Mouse (Mus musculus): ENCODE results near the gene Rhot1. TPM values are rescaled to one million over a fixed set of nuclear protein-coding genes. Genes with fewer than 3 reads are reported as not detected.
A peak's percentile ranks its signal among the peaks of the same experiment; 100 is the strongest.
"Not testable (repeated sequence)": the region's sequence is repeated elsewhere in the genome, so short reads cannot be mapped to it uniquely, and the experiment has no call there.

The Rhot1 gene
- total RNA-seq, 2 experiments from 2014 or later: 70.0 to 70.1 TPM

DNA sequence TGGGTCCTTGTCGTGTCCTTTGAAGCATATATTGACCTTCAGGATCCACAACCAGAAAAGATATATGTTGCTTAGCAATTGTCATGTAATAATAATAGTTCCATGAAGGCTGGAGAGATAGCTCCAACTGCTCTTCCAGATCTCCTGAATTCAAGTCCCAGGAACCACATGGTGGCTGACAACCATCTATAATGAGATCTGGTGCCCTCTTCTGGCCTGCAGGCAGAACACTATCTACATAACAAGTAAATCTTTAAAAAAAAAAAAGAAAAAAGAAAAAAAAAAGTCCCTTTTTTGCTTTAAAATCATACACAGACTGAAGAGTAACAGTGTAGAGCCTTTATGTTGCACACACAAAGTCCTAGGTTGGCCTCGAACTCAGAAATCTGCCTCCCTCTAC is 9.0 kb upstream of the Rhot1 start:
- DNase-seq (ENCODE audit: extremely low spot score in 1 of 2, low spot score in 2 of 2): no peak
- Histone ChIP-seq H3K4me3 (no peak overlapping the region), H3K27ac (no peak overlapping the region)
- intact Hi-C loops (cut with DNase I): no loop called here
- peak; percentile 37 for TF ChIP-seq CTCF (IDR thresholded peaks at IDR 0.05)

- intact Hi-C loops (cut with DNase I): no loop called here
- no peak overlapping the region for H3K27ac ChIP-seq
- peak; percentile 60 for TF ChIP-seq CTCF (IDR thresholded peaks at IDR 0.05)
- H3K4me3 ChIP-seq: no peak overlapping the region
- no peak for DNase-seq (ENCODE audit: extremely low spot score in 1 of 2, low spot score in 2 of 2)
Observed at GRCm38 (mm10) chr11:80200326-80200725, 8.5 kb upstream of the Rhot1 start.

GRCm38 (mm10) chr11:80202296-80202695 is 6.5 kb upstream of the Rhot1 start:
- Histone ChIP-seq H3K27ac (no peak overlapping the region), H3K4me3 (no peak overlapping the region)
- intact Hi-C loops (cut with DNase I): no loop called here
- no peak for TF ChIP-seq CTCF (IDR thresholded peaks at IDR 0.05)
- DNase-seq (ENCODE audit: extremely low spot score in 1 of 2, low spot score in 2 of 2): no peak

- no peak for DNase-seq (ENCODE audit: extremely low spot score in 1 of 2, low spot score in 2 of 2)
- no peak overlapping the region for H3K27ac ChIP-seq
- intact Hi-C loops (cut with DNase I): no loop called here
- H3K4me3 ChIP-seq: no peak overlapping the region
- no peak for TF ChIP-seq CTCF (IDR thresholded peaks at IDR 0.05)
Observed at GRCm38 (mm10) chr11:80204037-80204436, 4.8 kb upstream of the Rhot1 start.

GRCm38 (mm10) chr11:80204941-80205340 is 3.9 kb upstream of the Rhot1 start:
- TF ChIP-seq CTCF (IDR thresholded peaks at IDR 0.05): no peak
- H3K4me3 ChIP-seq: no peak overlapping the region
- intact Hi-C loops (cut with DNase I): loop anchor here (5.0 kb wide), 1 partner anchor 163 kb away; no protein-coding TSS in a partner anchor
- no peak overlapping the region for H3K27ac ChIP-seq
- no peak for DNase-seq (ENCODE audit: extremely low spot score in 1 of 2, low spot score in 2 of 2)

DNA sequence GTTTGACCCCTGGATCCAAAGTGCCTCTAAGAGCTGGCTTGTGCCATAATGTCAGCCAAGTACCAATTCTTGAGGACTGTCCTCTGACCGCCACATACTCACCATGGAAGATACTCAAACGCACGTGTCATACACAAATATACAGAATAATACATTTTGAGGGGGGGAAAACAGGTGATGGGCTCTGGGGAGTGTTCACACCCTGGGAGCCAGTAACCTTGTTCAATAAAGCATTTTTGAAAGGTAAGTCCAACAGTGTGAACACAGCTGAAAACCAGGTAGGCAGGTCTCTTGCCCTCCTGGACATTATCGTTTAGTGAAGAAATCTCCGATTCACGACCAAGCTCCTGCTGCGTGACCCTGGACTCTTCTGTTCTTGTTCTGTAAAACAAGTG is 357 bp upstream of the Rhot1 start:
- no peak for DNase-seq (ENCODE audit: extremely low spot score in 1 of 2, low spot score in 2 of 2)
- Histone ChIP-seq H3K4me3 (no peak overlapping the region; the same call in 1 of the 2 replicates), H3K27ac (no peak overlapping the region)
- intact Hi-C loops (cut with DNase I): loop anchor here (2.0 to 5.0 kb wide), 2 partner anchors 26 to 166 kb away; partner anchors contain the start of gene Rnf135
- no peak for TF ChIP-seq CTCF (IDR thresholded peaks at IDR 0.05)

DNA sequence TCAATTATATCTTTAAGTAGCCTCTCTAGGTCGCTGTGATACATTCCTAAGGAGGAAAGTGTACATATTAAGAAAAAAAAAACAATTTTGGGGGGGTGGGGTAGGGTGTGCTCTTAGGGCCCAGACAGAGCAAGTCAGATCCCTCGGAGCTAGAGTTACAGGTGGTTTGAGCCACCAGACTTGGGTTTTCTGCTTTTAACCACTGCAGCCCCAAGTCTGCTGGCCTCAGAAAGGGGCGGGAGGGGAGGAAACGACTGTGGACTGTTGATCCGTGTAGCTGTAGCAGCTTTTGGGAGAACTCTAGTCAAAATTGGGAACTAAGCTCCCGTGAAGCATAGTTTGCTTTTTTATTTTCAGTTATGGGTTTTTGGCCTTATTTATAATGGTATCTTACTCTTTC is 1.5 kb downstream of the Rhot1 start:
- intact Hi-C loops (cut with DNase I): no loop called here
- H3K27ac ChIP-seq: no peak overlapping the region
- peak overlapping the region; percentile 88 for H3K4me3 ChIP-seq
- TF ChIP-seq CTCF (IDR thresholded peaks at IDR 0.05): no peak
- DNase-seq (ENCODE audit: extremely low spot score in 1 of 2, low spot score in 2 of 2): no peak

- intact Hi-C loops (cut with DNase I): no loop called here
- no peak overlapping the region for H3K4me3 ChIP-seq
- TF ChIP-seq CTCF (IDR thresholded peaks at IDR 0.05): no peak
- no peak for DNase-seq (ENCODE audit: extremely low spot score in 1 of 2, low spot score in 2 of 2)
- H3K27ac ChIP-seq: no peak overlapping the region
Observed at GRCm38 (mm10) chr11:80212282-80212681, 3.5 kb downstream of the Rhot1 start.

GRCm38 (mm10) chr11:80215291-80215690 is 6.5 kb downstream of the Rhot1 start:
- Histone ChIP-seq H3K27ac (no peak overlapping the region), H3K4me3 (no peak overlapping the region)
- DNase-seq (ENCODE audit: extremely low spot score in 1 of 2, low spot score in 2 of 2): no peak
- no peak for TF ChIP-seq CTCF (IDR thresholded peaks at IDR 0.05)
- intact Hi-C loops (cut with DNase I): no loop called here

DNA sequence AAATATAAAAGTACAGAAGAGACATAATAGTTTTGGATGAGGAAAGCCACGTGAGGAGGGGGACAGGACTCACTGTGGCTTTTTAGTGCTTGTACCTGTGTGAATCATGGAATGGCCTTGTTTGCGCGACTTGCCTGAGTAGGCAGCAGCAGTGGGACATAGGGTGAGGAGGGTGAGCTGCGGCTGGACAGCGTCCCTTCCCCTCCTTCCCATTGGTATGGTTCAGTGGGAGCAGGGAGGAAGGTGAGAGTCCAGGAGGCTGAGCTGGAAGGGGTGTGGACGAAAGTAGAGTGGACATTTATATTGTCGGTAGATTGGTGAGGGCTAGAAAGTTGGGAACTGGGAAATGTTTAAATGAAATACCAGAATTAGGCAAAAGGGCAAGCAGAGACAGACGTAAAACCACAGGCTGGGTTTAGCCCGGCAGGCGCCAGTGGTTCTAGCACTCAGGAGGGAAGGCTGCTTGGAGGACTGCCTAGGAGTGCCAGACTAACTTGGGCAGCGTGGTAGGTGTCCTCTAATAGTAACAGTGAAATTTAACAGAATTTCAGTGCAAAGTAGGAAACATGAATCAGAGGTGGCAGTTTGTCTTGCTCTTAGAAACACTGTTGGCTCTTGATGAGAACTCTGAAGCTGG is 10.0 kb downstream of the Rhot1 start:
- Histone ChIP-seq H3K27ac (no peak overlapping the region), H3K4me3 (no peak overlapping the region)
- intact Hi-C loops (cut with DNase I): no loop called here
- TF ChIP-seq CTCF (IDR thresholded peaks at IDR 0.05): no peak
- no peak for DNase-seq (ENCODE audit: extremely low spot score in 1 of 2, low spot score in 2 of 2)

DNA sequence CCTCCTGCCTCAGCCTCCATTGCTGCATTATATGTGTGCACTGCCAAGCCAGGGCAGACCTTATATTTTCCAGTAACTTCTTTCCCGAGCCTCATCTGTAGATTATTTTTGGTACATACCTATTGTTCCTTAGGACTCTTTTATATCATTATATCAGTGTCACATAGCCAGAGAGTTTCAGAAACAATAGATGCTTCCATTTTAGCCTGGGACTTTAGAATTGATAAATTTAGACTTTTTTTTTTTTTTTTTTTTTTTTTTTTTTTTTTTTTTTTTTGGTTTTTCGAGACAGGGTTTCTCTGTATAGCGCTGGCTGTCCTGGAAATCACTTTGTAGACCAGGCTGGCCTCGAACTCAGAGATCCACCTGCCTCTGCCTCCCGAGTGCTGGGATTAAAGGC is 21.2 kb downstream of the Rhot1 start:
- H3K27ac ChIP-seq; DNase-seq (ENCODE audit: extremely low spot score in 1 of 2, low spot score in 2 of 2); intact Hi-C loops (cut with DNase I); H3K4me3 ChIP-seq: not testable (repeated sequence)

DNA sequence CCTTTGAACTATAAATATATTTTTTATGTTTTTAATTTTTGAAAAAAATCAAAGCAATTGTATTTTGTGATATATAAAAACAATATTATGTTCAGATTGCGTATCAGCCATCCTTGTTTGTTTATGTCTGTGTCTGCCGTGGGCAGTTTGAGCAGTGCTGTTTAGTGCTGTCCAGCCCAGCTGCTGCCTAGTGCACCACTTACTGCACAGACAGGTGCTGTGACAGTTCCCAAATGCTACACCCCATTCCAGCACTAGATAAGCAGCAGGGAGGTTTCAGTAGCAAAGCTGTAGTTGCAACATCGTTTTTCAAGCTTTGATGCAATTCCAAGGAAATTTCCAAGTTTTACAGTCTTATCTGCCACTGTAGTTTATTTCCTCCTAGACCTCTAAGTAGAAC is 28.5 kb downstream of the Rhot1 start:
- no peak for DNase-seq (ENCODE audit: extremely low spot score in 1 of 2, low spot score in 2 of 2)
- no peak for TF ChIP-seq CTCF (IDR thresholded peaks at IDR 0.05)
- intact Hi-C loops (cut with DNase I): no loop called here
- no peak overlapping the region for H3K27ac ChIP-seq
- H3K4me3 ChIP-seq: no peak overlapping the region

- DNase-seq (ENCODE audit: extremely low spot score in 1 of 2, low spot score in 2 of 2): no peak
- intact Hi-C loops (cut with DNase I): no loop called here
- no peak overlapping the region for H3K27ac ChIP-seq
- no peak for TF ChIP-seq CTCF (IDR thresholded peaks at IDR 0.05)
- no peak overlapping the region for H3K4me3 ChIP-seq
Observed at GRCm38 (mm10) chr11:80238306-80238705, 29.5 kb downstream of the Rhot1 start.

Measured in left cerebral cortex, adult 2 months (tissue).